Mouse (Mus musculus): ENCODE results near the gene Fbp1. TPM values are rescaled to one million over a fixed set of nuclear protein-coding genes. Genes with fewer than 3 reads are reported as not detected.

Fbp1 gene
- not detected for polyA plus RNA-seq (2015; fragmentation: Illumina TruSeq; extraction: RNeasy Lipid Tissue Mini Kit (QIAGEN cat#74804); ENCODE audit: low read depth, low replicate concordance)

DNA sequence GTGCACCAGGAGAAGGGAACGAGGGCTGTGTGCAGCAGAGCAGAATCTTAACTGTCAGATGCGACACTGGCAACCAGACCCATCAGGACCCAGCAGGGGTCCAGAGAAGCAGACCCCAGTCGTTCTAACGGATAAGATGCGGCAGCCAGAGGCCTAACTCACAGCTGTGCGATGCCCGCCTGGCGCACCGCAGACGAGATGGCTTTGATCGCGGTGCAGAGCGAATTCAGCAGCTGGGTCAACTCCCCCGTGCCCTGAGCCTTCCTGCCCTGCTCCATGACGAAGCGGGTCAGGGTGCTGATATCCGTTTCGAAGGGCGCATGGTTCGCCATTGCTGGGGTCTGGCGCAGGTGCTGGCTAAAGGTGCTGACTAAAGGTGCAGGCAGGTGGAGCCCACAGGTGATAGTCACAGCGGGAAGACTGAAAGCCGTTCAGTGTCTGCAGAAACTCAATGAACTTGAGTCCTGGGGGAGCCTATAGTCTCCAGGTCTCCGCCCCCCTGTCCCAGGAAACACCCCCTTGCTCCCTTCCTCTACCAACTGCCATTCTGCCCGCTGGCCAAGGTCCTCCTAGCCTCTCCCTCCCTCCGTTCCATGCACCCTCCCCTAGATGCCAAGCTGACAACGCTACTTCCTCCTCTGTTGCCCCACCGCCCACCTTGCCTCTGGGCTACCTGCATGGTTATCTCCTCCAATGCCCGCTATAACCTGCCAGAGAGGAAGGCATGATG lies at the start of gene Fbp1:
Gene Fbp1, minus strand, starts transcription at position 571 of the 730 bp plus-strand sequence.

DNA sequence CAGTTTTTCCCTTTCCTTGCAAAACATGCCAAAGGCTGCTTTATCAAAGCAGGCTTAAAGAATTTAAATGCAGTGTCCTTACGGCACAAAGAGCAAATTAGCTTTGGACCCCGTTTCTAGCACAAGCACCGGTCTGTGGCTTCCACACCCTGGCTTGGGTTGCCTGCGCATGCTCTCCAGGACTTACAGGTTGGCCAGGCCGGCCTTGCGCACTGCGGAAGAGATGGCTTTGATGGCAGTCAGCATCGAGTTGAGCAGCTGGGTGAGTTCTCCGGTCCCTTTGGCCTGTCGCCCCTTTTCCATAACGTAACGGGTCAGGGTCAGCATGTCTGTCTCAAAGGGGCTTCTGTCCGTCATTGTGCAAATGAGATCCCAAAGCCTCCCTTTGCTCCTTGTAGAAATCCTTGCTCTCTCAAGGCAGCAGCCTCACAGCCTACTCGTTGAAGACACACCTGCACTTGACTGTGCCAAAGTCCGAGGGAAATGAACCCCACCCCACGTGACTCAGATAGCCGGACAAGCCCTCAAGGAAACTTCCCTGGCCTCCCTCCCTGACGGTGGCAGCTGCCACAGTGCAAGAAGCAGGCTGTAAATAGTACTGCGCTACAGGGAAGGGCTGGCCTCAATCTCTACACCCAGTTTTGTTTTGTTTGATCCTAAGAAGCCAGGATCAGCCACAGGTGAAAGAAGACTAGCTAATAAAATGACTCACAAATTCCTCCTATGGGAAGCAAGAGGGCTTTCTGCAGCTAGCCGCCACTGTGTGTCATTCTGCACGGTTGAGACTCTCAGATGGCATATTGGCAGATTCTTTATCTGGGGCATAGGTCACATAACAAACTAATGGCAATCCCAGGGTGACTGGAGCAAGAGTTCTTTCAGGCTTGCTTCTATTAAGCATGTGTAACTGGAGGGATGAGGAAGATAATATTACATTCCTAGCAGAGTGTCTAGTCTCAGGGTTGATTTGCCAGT lies 29.9 kb downstream of the Fbp1 start, which contains the start of gene Fbp2:
Gene Fbp2, minus strand, starts transcription at position 482 of the 975 bp plus-strand sequence.

Other genes with a start within 250 kb of the Fbp1 start
- gene Platr25, start 127.6 kb downstream of the Fbp1 start, polyA plus RNA-seq (2015; fragmentation: Illumina TruSeq; extraction: RNeasy Lipid Tissue Mini Kit (QIAGEN cat#74804); ENCODE audit: low read depth, low replicate concordance) = 16.2 TPM
- gene Gm5141, start 102.5 kb downstream of the Fbp1 start, polyA plus RNA-seq (2015; fragmentation: Illumina TruSeq; extraction: RNeasy Lipid Tissue Mini Kit (QIAGEN cat#74804); ENCODE audit: low read depth, low replicate concordance) = 3.6 TPM
- gene Fbp2, start 29.9 kb downstream of the Fbp1 start, polyA plus RNA-seq (2015; fragmentation: Illumina TruSeq; extraction: RNeasy Lipid Tissue Mini Kit (QIAGEN cat#74804); ENCODE audit: low read depth, low replicate concordance) = not detected
- 61.4 TPM for gene 2010111I01Rik, start 76.6 kb upstream of the Fbp1 start, polyA plus RNA-seq (2015; fragmentation: Illumina TruSeq; extraction: RNeasy Lipid Tissue Mini Kit (QIAGEN cat#74804); ENCODE audit: low read depth, low replicate concordance)